Mouse (Mus musculus): ENCODE data around the gene Fbxo46.

The Fbxo46 gene

DNA sequence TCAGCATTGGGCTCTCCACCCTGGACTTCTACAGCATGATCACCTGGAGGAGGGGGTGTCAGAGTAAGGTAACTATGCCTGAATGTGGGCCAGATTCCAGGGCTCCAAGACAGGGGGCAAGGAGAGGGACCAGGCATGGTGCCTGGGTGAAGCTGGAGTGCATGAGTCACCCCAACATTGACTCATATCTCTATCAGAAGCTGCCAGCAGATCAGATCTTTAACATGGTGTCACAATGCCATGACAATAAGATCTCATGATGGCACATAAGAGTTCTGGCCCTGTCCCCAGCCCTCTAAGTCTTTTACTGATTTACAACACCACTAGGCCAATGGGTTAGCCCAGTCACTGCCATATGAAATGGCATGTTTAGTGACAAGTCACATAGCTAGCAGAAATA lies 15.9 kb upstream of the Fbxo46 start:
- TF ChIP-seq GATA4 (IDR thresholded peaks at IDR 0.05; ENCODE audit: insufficient replicate concordance, low read length): no peak

DNA sequence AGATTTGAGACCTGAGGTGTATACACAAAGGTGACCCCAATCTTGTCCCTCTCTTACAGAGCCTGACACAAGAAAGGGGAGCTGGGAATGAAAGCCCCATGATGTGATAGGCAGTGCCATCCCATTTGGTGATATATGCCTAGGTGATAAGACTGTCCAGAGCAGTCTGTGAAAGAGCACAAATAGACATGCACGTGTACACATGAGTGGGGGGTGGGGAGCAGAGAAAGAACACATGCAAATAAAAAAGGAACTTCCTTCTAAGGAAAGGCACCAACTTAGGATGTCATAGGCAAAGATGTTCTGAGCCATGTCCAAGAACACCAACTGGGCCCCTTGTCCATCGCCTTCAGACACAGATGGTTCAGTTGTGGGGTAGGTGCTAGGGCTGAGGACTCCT lies 15.2 kb upstream of the Fbxo46 start:
- no peak for TF ChIP-seq GATA4 (IDR thresholded peaks at IDR 0.05; ENCODE audit: insufficient replicate concordance, low read length)

DNA sequence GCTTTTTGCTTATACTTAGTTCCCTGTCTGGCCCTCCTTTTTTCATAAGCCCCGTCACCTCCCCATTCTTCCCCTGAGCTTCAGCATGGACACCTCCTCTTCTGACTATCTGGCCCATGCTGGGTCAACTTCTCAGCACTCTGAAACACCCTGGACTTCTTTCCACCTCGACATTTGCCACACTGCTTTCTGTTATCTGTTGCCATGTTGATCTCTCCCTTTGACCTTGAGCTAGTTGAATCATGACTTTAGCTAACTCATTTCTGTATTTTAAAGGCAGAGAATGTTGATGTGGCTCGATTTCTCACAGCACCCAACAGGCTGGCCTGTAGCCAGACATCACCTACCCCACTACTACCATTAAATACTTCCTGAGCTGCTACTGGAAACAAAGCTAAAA lies 12.2 kb upstream of the Fbxo46 start:
- TF ChIP-seq GATA4 (IDR thresholded peaks at IDR 0.05; ENCODE audit: insufficient replicate concordance, low read length): no peak

DNA sequence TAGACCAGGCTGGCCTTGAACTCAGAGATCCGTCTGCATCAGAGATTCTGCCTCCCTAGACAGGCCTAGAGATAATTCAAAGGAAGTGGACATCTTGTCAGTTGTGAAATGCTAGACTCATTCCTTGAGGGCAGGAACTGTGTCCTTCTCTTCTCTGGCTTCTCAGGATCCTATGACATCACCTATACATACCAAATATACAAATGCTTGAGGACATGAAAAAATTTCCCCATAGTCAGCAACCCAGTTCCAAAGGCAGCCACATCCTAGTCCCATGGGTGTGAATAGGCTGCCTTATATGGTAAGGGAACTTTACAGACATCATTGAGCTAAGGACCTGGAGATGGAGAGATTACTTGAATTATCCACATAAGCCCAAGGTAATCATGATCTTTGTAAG lies 10.1 kb upstream of the Fbxo46 start:
- no peak for TF ChIP-seq GATA4 (IDR thresholded peaks at IDR 0.05; ENCODE audit: insufficient replicate concordance, low read length)

DNA sequence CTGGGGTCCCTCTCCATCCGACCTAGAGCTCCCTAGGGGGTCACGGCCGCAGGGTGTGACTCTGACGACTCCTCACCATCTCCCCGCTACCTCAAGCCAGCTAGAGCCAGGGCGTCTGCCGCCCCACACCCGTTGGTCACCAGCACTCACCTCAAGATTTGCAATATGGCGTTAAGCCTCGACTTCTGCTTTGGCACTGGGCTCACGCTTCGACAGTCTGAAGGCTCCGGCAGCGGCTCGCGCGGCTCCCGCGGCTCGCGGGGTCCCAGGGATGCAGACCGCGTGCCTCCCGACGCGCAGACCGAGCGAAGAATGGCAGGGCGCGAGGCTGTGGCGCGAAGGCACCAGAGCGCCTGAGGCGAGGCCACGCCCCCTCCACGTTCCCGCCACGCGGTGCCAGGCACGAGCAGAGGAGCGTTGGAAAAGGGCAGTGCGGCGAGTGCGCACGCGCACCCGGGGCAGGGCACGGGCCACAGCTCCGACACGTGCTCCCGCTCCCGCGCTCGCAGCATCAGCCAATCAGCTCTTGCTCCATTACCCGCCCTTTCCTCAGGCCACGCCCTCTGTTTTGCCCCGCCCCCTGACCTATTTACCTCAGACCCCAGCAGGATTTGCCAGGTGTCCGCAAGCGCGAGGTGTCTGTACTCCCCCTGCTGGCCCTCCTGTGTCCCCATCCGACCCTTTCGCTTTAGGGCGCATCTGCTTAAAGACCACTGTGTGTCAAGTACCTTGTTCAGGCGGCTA lies 1.5 kb upstream of the Fbxo46 start, which contains the start of gene Gm4969:
Gene Gm4969 (minus strand): TSS at position 341 of the 744 bp plus-strand sequence.
- TF ChIP-seq GATA4 (IDR thresholded peaks at IDR 0.05; ENCODE audit: insufficient replicate concordance, low read length): no peak

DNA sequence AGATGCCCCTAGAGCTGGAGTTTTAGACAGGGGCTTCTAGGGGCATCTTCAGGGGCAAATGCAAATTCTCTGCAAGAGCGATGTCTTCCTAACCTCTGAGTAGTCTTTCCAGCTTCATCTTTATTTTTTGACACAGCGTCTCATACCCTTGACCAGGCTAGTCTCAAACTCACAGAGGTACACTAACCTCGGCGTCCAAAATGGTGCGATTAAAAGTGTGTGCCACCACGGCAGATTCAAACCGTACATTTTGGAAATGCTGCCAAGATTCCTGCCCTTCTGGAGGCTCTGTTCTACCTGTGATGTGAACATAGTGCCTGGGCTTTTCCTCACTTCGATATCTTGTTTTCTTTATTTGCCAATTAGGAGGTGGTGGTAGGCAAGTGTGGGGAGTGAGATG lies 576 bp upstream of the Fbxo46 start:
- TF ChIP-seq GATA4 (IDR thresholded peaks at IDR 0.05; ENCODE audit: insufficient replicate concordance, low read length): no peak

DNA sequence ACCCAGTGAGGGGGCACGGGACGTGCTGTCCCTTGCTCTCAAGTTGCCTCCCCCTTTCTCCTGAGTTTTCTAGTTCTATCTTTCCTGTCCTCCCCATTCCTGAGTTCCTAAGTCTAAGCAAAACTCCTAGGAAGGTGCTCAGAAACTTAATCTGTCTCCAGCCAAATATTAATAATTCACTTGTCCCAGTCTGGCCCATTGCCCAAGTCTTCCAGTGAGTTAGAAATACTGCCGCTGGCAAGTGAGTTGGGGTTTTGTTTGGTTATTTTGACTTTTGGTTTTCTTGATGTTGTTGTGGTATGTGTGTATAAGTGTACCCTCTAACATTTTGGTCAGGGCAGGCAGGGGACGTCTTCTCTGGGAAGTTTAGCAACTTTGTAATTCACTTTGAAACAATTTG lies 2.0 kb downstream of the Fbxo46 start:
- TF ChIP-seq GATA4 (IDR thresholded peaks at IDR 0.05; ENCODE audit: insufficient replicate concordance, low read length): no peak

DNA sequence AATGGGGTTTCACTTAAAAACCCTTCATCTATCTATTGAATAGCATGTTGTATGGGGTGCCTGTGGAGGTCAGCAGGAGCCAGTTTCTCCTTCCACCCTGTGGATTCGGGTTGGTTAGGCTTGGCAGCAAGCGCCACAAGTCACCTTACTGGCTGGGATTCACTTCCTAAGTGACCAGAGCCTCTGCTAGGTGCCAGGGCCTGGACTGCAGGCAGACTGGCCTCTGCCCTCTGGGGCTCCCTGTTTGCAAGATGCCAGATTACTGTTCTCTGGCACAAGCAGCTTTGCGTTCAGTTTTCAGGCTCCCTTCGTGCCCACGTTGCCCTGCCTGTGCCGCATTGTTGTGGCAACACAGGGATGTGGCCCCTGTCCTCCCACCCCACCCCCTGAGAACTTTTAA lies 5.1 kb downstream of the Fbxo46 start:
- TF ChIP-seq GATA4 (IDR thresholded peaks at IDR 0.05; ENCODE audit: insufficient replicate concordance, low read length): no peak

DNA sequence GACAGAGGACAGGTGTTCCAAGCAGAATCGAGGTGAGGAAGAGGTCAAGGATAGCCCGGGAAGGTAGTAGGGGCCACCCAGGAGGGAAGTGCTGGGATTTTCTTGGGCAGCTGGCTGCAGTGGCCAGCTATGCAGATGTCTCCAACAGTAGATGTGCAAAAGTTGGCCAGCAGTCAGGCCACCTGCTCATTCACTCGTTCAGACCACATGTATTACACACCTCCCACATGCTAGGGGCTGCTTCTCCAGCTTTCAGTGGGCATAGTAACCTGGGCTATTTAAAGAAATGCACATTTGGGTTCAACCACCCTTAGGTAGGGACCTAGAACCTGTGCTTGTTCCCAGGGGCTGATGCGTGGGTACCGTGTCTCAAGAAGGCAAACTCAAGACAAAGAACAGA lies 8.1 kb downstream of the Fbxo46 start:
- no peak for TF ChIP-seq GATA4 (IDR thresholded peaks at IDR 0.05; ENCODE audit: insufficient replicate concordance, low read length)

DNA sequence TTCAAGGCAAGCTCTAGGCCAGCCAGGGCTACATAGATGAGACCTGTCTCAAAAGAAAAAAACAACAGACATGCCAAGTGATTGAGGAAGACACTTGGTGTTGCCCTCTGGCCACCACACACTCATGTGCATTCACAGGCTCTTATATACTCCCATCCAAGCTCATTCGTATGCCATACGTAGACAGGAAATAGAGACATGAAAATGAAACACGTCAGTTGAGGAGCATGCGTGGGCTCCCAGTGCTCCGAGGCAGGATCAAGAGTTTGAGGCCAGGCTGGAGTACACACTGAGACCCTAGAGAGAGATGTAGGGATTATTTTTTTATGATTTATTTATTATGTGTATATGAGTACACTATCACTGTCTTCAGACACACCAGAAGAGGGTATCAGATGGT lies 9.7 kb downstream of the Fbxo46 start:
- TF ChIP-seq GATA4 (IDR thresholded peaks at IDR 0.05; ENCODE audit: insufficient replicate concordance, low read length): no peak

DNA sequence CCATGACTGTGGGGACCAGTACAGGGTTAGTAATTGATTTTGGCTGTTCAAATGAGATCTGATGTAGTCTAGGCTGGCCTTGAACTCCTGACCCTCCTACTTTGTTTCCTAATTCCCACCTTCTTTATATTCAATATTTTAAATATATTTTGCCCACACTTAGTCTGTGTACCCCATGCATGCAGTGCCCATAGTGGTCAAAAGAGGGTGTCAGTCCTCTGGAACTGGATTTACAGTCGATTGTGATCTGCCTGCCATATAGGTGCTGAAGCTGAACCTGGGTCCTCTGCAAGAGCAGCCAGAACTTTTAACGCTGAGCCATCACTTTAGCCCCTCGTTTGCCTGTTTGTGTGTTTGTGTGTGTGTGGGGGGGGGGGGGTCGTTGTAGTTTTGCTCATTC lies 11.0 kb downstream of the Fbxo46 start:
- no peak for TF ChIP-seq GATA4 (IDR thresholded peaks at IDR 0.05; ENCODE audit: insufficient replicate concordance, low read length)

DNA sequence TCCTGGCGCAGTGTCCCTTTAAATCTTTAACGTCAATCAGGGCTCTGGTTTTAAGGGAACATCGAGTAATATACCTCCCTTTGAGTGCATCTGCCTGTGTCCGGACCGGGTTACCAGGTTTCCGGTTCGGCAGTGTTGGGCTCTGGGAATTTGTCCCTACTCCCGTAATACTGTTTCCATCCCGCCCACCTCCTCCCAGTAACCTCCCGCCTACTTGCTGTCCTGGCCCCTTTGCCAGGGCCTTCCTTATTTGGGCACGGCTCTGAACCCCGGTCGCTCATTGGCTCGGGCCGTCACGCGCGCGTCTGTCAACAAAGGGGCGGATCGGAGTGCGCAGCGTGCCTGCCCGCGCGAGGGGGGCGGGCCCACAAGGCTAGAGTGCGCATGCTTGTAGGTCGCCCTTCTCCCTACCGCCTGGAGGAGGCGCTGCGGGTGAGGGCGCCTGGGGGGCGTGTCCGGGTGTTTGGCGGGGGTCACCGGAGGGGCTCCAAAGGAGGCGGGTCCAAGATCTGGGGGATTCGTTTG lies 11.7 kb downstream of the Fbxo46 start:
- no peak; the same call in 1 of the 2 replicates for TF ChIP-seq GATA4 (IDR thresholded peaks at IDR 0.05; ENCODE audit: insufficient replicate concordance, low read length)

DNA sequence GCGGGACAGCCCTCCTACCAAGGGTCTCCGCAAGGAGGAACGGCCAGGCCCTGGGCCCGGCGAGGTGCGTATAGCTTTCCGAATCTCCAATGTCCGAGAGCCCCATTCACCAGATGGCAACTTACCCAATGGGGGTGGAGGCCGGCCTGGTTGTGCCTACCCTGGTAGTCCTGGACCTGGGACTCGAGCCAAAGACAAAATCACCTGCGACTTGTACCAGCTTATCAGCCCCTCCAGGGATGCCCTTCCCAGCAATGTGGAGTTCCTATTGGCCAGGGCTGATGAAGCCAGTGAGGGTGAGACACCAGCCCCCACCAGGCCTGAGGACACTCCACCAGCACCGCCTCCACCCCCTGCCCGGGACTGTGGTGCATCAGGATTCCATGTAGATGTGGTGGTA lies 16.5 kb downstream of the Fbxo46 start:
- TF ChIP-seq GATA4 (IDR thresholded peaks at IDR 0.05; ENCODE audit: insufficient replicate concordance, low read length): no peak

DNA sequence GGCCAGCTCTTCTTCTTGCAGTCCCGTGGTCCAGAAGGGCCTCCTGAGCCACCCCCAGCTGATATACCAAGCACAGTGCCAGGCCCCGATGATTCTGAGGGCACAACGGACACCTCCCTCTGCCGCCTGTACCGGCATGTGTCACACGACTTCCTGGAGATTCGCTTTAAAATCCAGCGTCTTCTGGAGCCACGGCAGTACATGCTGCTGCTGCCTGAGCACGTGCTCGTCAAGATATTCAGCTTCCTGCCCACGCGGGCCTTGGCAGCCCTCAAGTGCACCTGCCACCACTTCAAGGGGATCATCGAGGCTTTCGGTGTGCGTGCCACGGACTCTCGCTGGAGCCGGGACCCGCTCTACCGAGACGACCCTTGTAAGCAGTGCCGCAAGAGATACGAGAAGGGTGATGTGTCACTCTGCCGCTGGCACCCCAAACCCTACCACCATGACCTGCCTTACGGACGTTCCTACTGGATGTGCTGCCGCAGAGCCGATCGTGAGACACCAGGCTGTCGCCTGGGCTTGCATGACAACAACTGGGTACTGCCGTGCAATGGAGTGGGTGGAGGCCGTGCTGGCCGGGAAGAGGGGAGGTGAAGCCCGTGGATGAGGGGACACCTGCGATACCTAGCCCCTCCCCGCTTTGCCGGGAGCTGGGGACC lies 17.1 kb downstream of the Fbxo46 start:
- TF ChIP-seq GATA4 (IDR thresholded peaks at IDR 0.05; ENCODE audit: insufficient replicate concordance, low read length): no peak

DNA sequence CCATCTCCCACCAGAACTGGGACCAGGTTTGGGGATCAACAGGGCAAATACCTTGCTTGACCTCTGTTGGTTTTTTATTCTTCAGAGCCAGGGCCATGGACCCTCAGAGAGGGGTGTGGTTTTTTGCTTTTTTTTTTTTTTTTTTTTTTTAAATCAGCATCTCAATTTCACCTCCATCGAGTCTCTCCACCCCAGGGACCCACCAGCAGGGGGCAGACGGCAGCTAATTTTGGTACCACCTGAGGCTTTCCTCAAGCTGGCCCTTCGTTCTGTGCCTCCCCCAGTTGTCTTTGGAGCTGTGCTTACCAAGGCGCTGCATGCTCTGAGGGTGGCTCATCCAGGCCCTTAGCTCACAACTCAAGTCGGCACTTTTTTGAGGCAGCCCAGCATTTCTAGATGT lies 17.7 kb downstream of the Fbxo46 start:
- no peak for TF ChIP-seq GATA4 (IDR thresholded peaks at IDR 0.05; ENCODE audit: insufficient replicate concordance, low read length)

DNA sequence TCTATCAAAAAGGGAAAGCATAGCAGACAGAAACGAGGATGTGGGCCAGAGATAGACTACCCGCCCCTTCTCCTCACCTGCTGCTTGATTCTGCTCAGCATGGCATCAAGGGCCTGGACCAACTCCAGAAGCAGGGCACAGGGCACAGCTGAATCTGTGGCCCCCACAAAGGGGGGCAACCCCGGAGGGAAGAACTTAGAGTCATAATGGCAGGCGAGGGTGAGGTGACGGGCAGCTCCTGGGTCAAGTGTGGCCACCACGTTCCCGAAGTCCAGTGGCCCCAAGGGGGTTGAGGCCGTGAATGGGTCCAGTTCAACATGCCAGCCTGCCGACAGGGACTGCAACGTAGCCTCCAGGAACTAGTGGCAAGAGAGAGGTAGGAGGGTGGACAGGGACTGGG lies 27.1 kb downstream of the Fbxo46 start:
- no peak for TF ChIP-seq GATA4 (IDR thresholded peaks at IDR 0.05; ENCODE audit: insufficient replicate concordance, low read length)

Measured in liver, adult (tissue).